Mouse (Mus musculus): Measurements from ENCODE around the gene 4921511M17Rik.
A peak's percentile ranks its signal among the peaks of the same experiment; 100 is the strongest.
"Not testable (repeated sequence)": the region's sequence is repeated elsewhere in the genome, so short reads cannot be mapped to it uniquely, and the experiment has no call there.

Gene 4921511M17Rik

GRCm38 (mm10) chrX:154033727-154034126, at the start of gene 4921511M17Rik:
Gene 4921511M17Rik (minus strand): TSS chrX:154033827.
- not testable (repeated sequence) for DNase-seq

DNA sequence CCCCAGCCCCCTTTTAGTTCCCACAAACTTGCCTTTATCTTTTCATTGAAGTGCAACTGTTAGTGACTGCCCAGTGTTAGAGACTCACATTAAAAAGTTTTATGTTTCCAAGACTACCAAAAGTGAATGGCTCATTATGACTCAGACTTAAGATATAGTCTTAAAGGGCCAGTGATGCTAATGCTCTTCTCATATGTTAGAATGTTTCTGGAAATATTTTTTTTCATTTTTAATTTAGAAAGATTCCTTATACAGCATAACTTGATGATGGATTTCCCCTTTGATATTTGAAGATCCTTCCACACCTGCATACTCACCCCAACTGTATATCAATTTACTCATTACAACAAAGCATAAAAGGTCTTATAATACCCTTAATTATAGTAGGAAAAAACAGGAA, 21.3 kb upstream of the 4921511M17Rik start, which contains the start of gene Gm10057:
Gm10057 (minus strand) TSS at position 101 of the 400 bp plus-strand sequence.
- not testable (repeated sequence) for DNase-seq

DNA sequence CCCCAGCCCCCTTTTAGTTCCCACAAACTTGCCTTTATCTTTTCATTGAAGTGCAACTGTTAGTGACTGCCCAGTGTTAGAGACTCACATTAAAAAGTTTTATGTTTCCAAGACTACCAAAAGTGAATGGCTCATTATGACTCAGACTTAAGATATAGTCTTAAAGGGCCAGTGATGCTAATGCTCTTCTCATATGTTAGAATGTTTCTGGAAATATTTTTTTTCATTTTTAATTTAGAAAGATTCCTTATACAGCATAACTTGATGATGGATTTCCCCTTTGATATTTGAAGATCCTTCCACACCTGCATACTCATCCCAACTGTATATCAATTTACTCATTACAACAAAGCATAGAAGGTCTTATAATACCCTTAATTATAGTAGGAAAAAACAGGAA, 21.1 kb downstream of the 4921511M17Rik start, which contains the start of gene Samt1:
Samt1 (minus strand) TSS at position 101 of the 400 bp plus-strand sequence.
- not testable (repeated sequence) for DNase-seq

GRCm38 (mm10) chrX:153976914-153977313, 56.7 kb downstream of the 4921511M17Rik start:
- not testable (repeated sequence) for DNase-seq

DNA sequence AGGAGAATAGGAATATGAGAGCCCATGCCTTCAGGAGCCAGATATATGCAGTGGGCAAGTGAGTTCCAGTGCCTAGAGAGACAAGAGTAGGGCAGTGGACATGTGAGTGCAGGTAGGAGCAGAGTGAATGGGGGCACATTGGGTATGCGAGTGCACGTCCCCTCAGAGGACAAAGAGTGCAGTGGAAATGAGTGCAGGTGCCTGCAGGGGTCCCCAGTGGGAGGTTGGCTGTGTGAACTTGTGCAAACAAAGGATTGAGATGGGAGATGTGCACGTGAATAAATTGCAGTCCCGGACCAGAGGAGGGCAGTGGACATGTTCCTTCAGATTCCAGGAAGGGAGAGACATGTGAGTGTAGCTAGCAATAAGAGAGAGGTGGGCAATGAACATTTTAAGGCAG, 57.2 kb downstream of the 4921511M17Rik start:
- DNase-seq, result not testable (repeated sequence)

GRCm38 (mm10) chrX:153974450-153974849, 59.2 kb downstream of the 4921511M17Rik start:
- DNase-seq, result peak; percentile 20 to 37
